Mouse (Mus musculus) forebrain, embryonic 16.5 days (tissue): ENCODE measurements around the gene Amer2. TPM values are rescaled to one million over a fixed set of nuclear protein-coding genes. Genes with fewer than 3 reads are reported as not detected.
A peak's percentile ranks its signal among the peaks of the same experiment; 100 is the strongest.

Experiments used
- ATAC-seq: fragments of 200-750 bp; cut with Nextera tagmentation; 2 replicates; pipeline ENCODE4 v1.8.0; 2017; ENCODE audit warnings: mild to moderate bottlenecking, moderate library complexity
- H3K27ac ChIP-seq: fragments of 300-500 bp; sonication (generic); 2 replicates; pipeline ENCODE4 v1.5.1; 2014; ENCODE audit warnings: low read length, control low read depth
- H3K27me3 ChIP-seq: fragments of 300-500 bp; sonication (generic); replicated peaks from 2 replicates; pipeline ENCODE4 v1.6.1; 2014; ENCODE audit warnings: low read length; ENCODE audit not compliant: control insufficient read depth, insufficient read depth
- H3K36me3 ChIP-seq: fragments of 300-500 bp; sonication (generic); 2 replicates; pipeline ENCODE4 v1.6.1; 2014; ENCODE audit not compliant: control insufficient read depth, insufficient read depth
- H3K4me1 ChIP-seq: fragments of 300-500 bp; sonication (generic); replicated peaks from 2 replicates; pipeline ENCODE4 v1.6.1; 2014; ENCODE audit warnings: low read length; ENCODE audit not compliant: control insufficient read depth, insufficient read depth
- H3K4me2 ChIP-seq: fragments of 300-500 bp; sonication (generic); 2 replicates; pipeline ENCODE4 v1.6.1; 2014; ENCODE audit warnings: mild to moderate bottlenecking, low read length, control low read depth
- H3K4me3 ChIP-seq: fragments of 300-500 bp; sonication (generic); replicated peaks from 2 replicates; pipeline ENCODE4 v1.5.1; 2014; ENCODE audit warnings: mild to moderate bottlenecking, low read length, control low read depth
- H3K9ac ChIP-seq: fragments of 300-500 bp; sonication (generic); replicated peaks from 2 replicates; pipeline ENCODE4 v1.6.1; 2014; ENCODE audit warnings: low read depth, low read length, control low read depth
- H3K9me3 ChIP-seq: fragments of 300-500 bp; sonication (generic); 2 replicates; pipeline ENCODE4 v1.6.1; 2016; ENCODE audit warnings: low read length; ENCODE audit not compliant: control insufficient read depth
- whole genome bisulfite sequencing: fragments of 180-500 bp; shearing (Covaris S2); extraction: QIAGEN DNeasy Blood & Tissue Kit; methylation state at CpG from one replicate; pipeline ENCODE4 v1.1.7; 2014; 5-methylcytosine and 5-hydroxymethylcytosine counted together
- polyA plus RNA-seq: library from polyadenylated mRNA; unstranded; fragments of >200 nt; fragmentation: Nextera tagmentation; extraction: Ambion mirVana; gene quantifications from 2 replicates; pipeline ENCODE4 v1.2.1, GENCODE M21; 2015

The Amer2 gene
- polyA plus RNA-seq, 1 experiment from 2014 or later, result 34.6 TPM

GRCm38 (mm10) chr14:60406543-60406942 is 33.5 kb downstream of the Amer2 start:
- no peak overlapping the region for H3K4me3 ChIP-seq
- peaks cover 46% of the 10 kb centered on the region for H3K4me1 ChIP-seq
- H3K9me3 ChIP-seq, result no peaks in the 10 kb centered on the region
- no peaks in the 10 kb centered on the region for H3K27me3 ChIP-seq
- 99% methylated on average over 5 of the region's 5 CpGs for WGBS
- H3K4me2 ChIP-seq, result no peak overlapping the region
- H3K36me3 ChIP-seq, result no peaks in the 10 kb centered on the region
- no peak for ATAC-seq
- no peak overlapping the region for H3K9ac ChIP-seq
- H3K27ac ChIP-seq, result no peak overlapping the region

GRCm38 (mm10) chr14:60407319-60407718 is 34.3 kb downstream of the Amer2 start:
- Histone ChIP-seq H3K27me3 (no peaks in the 10 kb centered on the region), H3K9me3 (no peaks in the 10 kb centered on the region), H3K4me2 (no peak overlapping the region), H3K36me3 (no peaks in the 10 kb centered on the region), H3K9ac (no peak overlapping the region), H3K4me3 (no peak overlapping the region), H3K4me1 (peaks cover 50% of the 10 kb centered on the region), H3K27ac (no peak overlapping the region)
- no peak for ATAC-seq
- WGBS, result 39% methylated on average over 9 of the region's 9 CpGs

- ATAC-seq, result peak; percentile 78
- Histone ChIP-seq H3K36me3 (no peaks in the 10 kb centered on the region), H3K27me3 (no peaks in the 10 kb centered on the region), H3K4me1 (peaks cover 65% of the 10 kb centered on the region), H3K9ac (no peak overlapping the region), H3K4me3 (peak overlapping the region; percentile 5; the same call in 1 of the 2 replicates), H3K4me2 (peak overlapping the region; percentile 43), H3K9me3 (no peaks in the 10 kb centered on the region), H3K27ac (peak overlapping the region; percentile 59)
- 3% methylated on average over 12 of the region's 12 CpGs for WGBS
Measured at GRCm38 (mm10) chr14:60409702-60410491, 36.8 kb downstream of the Amer2 start.

- H3K27me3 ChIP-seq, result no peaks in the 10 kb centered on the region
- H3K36me3 ChIP-seq, result no peaks in the 10 kb centered on the region
- H3K4me2 ChIP-seq, result no peak overlapping the region
- no peak overlapping the region for H3K9ac ChIP-seq
- no peaks in the 10 kb centered on the region for H3K9me3 ChIP-seq
- ATAC-seq, result no peak
- H3K27ac ChIP-seq, result peak overlapping the region; percentile 21
- 39% methylated on average over 6 of the region's 6 CpGs for WGBS
- H3K4me1 ChIP-seq, result peaks cover 66% of the 10 kb centered on the region
- H3K4me3 ChIP-seq, result no peak overlapping the region
Measured at GRCm38 (mm10) chr14:60411229-60411628, 38.2 kb downstream of the Amer2 start.

GRCm38 (mm10) chr14:60414691-60415090 is 41.6 kb downstream of the Amer2 start:
- peak; percentile 90 for ATAC-seq
- WGBS, result 16% methylated on average over 8 of the region's 8 CpGs
- Histone ChIP-seq H3K4me1 (peaks cover 42% of the 10 kb centered on the region), H3K4me3 (no peak overlapping the region), H3K27me3 (no peaks in the 10 kb centered on the region), H3K27ac (peak overlapping the region; percentile 95), H3K36me3 (no peaks in the 10 kb centered on the region), H3K9ac (no peak overlapping the region), H3K4me2 (peak overlapping the region; percentile 27), H3K9me3 (no peaks in the 10 kb centered on the region)

- H3K4me1 ChIP-seq, result peaks cover 23% of the 10 kb centered on the region
- H3K36me3 ChIP-seq, result no peaks in the 10 kb centered on the region
- no peak overlapping the region for H3K9ac ChIP-seq
- no peak overlapping the region for H3K27ac ChIP-seq
- WGBS, result 72% methylated on average over 5 of the region's 5 CpGs
- H3K9me3 ChIP-seq, result no peaks in the 10 kb centered on the region
- ATAC-seq, result no peak
- no peak overlapping the region for H3K4me3 ChIP-seq
- H3K4me2 ChIP-seq, result no peak overlapping the region
- H3K27me3 ChIP-seq, result no peaks in the 10 kb centered on the region
Measured at GRCm38 (mm10) chr14:60417924-60418323, 44.9 kb downstream of the Amer2 start.

GRCm38 (mm10) chr14:60422920-60423319 is 49.9 kb downstream of the Amer2 start:
- H3K36me3 ChIP-seq, result no peaks in the 10 kb centered on the region

GRCm38 (mm10) chr14:60424174-60424573 is 51.1 kb downstream of the Amer2 start:
- ATAC-seq, result no peak
- no peak overlapping the region for H3K4me2 ChIP-seq
- WGBS, result 87% methylated on average over 3 of the region's 3 CpGs

More at GRCm38 (mm10) chr14:60422920-60423319, 49.9 kb downstream of the Amer2 start:
- Histone ChIP-seq H3K4me2 (no peak overlapping the region), H3K4me3 (no peak overlapping the region), H3K27me3 (no peaks in the 10 kb centered on the region), H3K4me1 (peaks cover 2% of the 10 kb centered on the region; the same call in 1 of the 2 replicates), H3K27ac (no peak overlapping the region), H3K9ac (no peak overlapping the region), H3K9me3 (no peaks in the 10 kb centered on the region; the same call in 1 of the 2 replicates)
- no peak for ATAC-seq
- WGBS, result 98% methylated on average over 2 of the region's 2 CpGs

GRCm38 (mm10) chr14:60425553-60425952 is 52.5 kb downstream of the Amer2 start:
- no peak overlapping the region for H3K4me3 ChIP-seq
- no peak overlapping the region for H3K27ac ChIP-seq
- no peaks in the 10 kb centered on the region for H3K36me3 ChIP-seq
- no peak overlapping the region for H3K4me2 ChIP-seq
- no peaks in the 10 kb centered on the region; the same call in 1 of the 2 replicates for H3K9me3 ChIP-seq
- no peak for ATAC-seq
- H3K9ac ChIP-seq, result no peak overlapping the region
- 95% methylated on average over 7 of the region's 7 CpGs for WGBS
- no peaks in the 10 kb centered on the region for H3K27me3 ChIP-seq
- H3K4me1 ChIP-seq, result peaks cover 7% of the 10 kb centered on the region

More at GRCm38 (mm10) chr14:60424174-60424573, 51.1 kb downstream of the Amer2 start:
- no peak overlapping the region for H3K27ac ChIP-seq
- no peaks in the 10 kb centered on the region for H3K36me3 ChIP-seq
- H3K9me3 ChIP-seq, result no peaks in the 10 kb centered on the region; the same call in 1 of the 2 replicates
- peaks cover 2% of the 10 kb centered on the region for H3K4me1 ChIP-seq
- H3K4me3 ChIP-seq, result no peak overlapping the region
- H3K27me3 ChIP-seq, result no peaks in the 10 kb centered on the region
- H3K9ac ChIP-seq, result no peak overlapping the region
